Mouse (Mus musculus) monocyte, adult 2 months (primary cell): ENCODE measurements around the gene Traf2.
"Not testable (repeated sequence)": the region's sequence is repeated elsewhere in the genome, so short reads cannot be mapped to it uniquely, and the experiment has no call there.

Experiments used
- DNase-seq, 2 experiments: peaks; one replicate each; pipeline ENCODE4 v3.0.0; 2022; ENCODE audit warnings: low spot score in 2 of 2, low read depth in 1 of 2

Traf2 gene

DNA sequence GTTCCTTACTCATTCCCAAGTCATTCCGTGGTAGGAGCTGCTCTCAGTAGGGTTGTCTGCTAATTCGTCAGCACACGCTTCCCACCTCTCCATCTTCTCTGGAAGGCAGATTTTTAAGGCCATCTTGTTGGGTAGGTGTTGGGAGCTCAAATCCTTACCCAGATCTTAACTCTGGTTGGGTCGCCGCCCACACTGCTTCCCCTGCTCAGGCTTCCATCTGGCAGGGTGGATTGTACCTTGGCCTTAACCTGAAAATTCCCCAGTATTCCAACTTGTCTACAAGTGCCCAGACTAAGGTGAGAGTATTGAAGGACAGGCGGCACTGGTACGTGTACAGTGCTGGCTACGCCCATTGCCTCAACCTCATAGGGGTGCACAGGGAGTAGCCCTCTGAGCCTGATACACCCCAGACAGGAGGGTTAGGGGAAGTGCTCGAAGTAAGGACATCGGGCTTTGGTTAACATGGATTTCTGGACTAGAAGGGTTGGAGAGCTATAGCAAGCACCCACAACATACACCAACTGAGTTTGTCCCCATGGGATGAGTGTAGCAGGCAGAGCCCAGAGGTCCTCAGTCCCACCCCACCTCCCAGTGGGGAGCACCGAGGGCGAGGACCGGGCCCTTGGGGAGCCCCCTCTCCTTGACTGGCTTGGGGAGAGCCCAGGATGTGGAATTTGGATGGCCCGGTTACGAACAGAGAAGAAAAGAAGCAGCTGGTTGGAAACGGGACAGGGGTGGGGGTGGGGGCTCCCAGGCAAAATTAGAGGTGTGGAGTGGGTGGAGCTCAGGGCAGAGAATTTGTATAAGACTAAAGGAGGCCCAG, 29.5 kb upstream of the Traf2 start:
- no peak for DNase-seq

DNA sequence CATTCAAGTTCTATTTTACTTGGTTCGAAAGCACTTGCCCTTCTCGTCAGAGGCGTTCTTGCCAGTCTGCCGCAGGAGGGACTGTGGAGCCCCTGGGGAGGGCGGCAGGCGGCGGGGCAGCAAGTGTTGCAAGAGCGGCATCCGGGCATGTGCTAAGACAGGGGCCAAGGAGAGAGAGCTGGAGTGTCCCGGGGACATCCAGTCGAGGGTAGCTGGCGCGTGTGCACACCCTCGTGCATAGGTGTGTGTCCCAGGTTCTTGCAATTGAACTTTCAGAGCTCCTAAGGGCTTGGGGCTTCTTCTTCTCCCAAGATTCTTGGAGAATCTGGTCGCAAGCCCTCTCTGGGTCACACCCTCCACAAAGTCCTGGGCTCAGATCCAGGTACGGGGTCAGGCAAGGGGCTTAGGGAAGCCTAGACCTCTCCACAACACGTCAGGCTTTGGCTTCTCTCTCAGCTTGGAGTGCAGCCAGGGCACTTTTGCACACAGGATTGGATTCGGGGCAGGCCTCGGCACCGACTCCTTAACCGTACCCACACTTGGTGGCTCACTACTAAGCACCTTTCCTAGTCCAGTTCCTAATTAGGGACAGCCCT, 28.8 kb upstream of the Traf2 start:
- no peak for DNase-seq

DNA sequence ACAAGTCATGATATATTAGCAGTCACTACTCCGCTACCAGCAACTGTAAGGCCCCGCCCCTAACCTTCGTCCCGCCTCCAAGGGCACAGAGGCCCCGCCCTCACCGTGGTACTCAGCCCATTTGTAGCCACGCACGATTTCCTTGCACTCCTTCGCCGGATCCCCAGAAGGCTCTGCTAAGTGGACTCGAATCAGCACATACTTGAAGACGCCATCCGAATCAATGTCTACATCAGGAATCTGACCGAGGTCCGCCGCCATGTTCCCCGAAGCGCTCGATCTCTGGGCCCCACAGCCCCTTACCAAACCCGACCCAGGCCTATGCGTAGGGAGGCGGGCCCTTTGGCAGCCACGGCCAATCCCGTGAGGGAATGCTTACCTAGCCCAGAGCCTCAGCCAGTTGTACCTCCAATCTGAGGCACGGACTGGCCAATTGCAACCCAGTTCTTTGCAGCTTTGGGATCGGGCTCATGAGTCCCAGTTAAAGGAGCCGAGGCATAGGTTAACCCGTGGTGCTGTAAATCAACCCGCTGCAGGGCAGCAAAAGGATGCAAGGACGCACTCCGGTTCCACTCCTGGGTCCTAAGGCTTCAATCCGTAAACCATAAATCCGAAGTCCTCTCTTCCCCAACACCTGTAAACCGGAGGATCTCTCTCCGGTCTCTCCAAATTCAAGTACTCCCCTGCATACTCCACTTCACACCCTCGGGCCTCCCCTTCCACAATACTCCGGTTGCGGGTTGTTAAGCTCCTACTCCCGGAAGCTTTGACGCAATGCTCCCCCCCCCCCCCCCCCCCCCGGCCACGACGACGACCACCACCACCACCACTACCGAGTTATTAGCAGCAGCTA, 28.1 kb upstream of the Traf2 start, which contains the start of the genes Mamdc4 and Phpt1:
Gene Mamdc4, minus strand, starts transcription at position 267 of the 853 bp plus-strand sequence.
Gene Phpt1, minus strand, starts transcription at position 646 of the 853 bp plus-strand sequence.
- peak; percentile 84 to 95 for DNase-seq

DNA sequence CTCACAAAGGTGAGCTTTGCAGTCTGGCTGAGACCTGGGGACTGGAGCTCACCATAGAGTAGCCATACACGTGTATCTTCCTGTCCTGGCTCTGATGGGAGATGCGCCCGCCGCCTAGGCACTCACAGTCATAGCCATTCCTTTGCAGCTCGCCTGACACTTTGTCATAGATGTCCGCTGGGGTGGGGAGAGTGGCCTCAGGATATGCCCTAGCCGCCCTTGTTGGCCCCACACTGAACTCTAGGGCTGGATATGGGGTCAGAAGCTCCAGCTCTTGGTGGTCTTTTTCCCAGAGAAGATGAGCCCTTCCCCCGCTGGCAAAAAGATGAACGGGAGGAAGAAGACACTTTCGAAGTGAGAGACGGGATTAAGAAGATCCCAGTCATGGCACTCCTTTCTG, 27.4 kb upstream of the Traf2 start:
- DNase-seq = no peak

DNA sequence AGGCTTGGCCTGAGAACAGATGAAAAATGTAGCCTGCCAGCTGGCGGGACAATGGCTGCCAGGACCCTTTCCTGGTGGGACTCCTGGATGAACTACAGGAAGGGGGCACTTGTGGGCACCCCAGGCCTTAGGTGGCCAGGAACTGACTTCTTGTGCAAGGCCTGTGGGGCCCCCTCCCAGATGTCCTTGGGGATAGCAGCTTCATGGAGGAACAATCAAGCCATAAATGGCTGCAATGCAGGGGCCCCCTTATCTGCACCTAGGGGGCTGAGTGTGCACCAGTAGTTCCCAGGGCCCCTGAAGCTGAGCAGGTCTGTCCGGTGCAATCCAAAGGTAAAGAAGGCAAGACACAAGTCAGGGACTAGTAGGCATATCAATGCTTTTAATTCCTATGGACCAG, 26.3 kb upstream of the Traf2 start:
- DNase-seq = no peak

DNA sequence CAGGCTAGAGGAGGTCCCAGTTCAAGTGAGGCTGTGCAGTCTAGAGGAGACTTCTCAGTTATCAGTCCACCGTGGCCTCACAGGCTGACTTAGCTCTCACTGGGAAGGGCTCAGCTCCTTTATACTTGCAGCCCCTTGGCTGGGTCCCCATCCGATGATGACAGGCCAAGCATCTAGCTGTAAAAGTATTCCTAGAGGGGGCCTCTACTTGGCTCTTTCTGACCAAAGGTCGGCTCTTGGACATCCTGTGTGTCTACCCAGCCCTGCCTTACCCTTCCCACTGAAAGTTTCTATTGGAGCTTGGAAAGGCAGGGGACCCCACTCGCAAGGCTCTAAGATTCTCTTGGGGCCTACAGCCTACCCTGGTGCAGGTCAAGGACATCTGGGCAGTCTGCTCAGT, 24.5 kb upstream of the Traf2 start:
- DNase-seq = no peak

DNA sequence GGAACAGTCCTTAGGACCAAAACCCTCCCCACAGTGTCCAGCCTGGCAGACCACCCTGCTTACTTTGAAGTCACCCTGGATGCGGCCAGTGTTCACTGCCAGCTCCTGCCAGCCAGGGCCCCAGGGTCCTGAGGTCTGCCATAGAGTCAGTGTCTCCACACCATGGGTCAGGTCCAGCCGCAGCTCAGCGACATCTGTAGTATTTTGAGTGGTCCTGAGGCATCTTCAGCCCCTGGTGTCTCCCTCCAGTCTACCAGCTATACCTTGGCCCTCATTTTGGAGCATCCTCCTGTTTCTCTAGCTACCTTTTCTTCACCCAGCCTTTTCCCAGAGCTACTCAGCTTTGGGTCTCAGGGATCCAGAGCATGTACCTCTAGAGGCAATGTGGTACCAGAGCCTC, 22.6 kb upstream of the Traf2 start:
- no peak for DNase-seq

DNA sequence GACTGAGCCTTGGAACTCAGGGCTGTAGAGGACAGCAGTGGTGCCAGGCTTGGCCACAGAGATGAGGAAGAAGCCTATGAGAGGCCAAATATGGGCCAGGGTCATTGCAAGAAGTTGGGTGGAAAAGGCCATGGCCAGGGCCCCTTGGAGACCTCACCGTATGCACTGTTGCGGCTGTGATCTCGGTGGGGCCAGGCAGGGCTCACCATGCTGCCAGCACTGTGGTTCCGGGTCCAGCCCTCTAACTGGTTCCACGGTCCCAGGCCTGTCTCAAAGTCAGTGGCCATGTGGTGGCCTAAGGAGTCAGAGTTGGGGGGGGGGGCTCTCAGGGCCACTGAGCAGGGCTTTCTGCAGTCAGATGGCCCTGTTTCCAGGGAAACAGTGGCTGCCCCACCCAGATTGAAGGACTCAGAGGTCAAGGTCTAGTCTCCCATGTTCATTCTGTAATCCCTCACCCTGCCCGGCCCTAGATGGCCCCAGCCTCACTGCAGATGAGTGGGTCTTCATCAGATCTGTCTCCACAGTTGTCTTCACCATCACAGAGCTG, 21.8 kb upstream of the Traf2 start:
- no peak for DNase-seq

DNA sequence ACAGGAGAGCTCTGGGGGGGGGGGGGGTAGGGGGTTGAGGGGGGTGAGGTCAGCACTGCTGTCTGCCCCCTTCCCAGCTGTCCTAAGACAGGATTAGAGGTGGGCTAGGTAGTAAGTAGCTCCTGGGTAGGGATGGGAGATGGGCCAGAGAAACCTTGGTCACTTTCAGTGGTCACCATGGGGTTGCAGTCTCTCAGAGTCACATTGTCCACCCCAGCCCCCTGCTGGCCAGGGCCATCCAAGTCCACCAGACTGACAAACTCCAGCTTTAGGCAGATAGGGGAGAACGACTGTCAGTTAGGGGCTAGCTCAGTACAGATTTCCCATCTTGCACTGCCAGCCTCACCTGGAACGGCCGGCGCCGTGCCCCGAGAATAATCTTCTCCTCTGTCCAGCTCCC, 19.8 kb upstream of the Traf2 start:
- no peak for DNase-seq

DNA sequence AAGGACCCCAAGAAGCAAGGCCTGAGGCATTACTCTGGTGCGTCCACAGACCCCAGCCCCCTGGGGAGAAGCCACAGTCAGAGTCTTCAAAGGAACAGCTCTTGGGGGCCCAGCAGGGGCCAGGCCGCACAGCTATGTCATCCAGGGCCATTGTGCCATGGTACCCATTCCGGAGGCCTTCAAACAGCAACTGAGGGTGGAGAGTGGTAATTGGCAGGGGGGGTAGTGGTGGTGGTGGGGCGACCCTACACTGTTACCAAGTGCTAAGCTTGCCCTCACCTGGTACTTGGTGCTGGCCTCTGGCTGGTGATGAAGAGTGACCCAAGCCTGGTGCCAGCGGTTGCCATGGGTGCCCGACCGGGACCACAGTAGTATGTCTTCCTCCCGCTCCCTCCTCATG, 19.0 kb upstream of the Traf2 start:
- DNase-seq = no peak

DNA sequence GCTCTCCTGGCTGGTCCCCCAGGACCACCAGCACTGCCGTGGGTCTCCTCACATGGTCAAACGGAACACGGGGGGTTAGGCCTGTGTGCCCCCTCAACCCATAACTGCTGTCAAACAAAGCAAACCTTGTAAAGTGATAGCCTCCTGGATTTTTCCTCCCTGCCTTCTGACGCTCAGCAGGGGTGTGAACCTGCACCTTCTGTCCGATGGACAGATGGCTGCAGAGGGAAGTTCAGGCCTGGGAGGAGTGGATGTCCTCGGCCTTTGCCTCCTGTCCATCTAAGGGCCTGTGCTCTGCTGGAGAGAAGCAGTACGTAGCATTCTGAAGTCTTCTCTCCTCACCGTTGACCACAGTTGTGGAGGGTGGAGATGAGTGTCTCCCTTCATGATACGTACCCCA, 15.2 kb upstream of the Traf2 start:
- no peak for DNase-seq

DNA sequence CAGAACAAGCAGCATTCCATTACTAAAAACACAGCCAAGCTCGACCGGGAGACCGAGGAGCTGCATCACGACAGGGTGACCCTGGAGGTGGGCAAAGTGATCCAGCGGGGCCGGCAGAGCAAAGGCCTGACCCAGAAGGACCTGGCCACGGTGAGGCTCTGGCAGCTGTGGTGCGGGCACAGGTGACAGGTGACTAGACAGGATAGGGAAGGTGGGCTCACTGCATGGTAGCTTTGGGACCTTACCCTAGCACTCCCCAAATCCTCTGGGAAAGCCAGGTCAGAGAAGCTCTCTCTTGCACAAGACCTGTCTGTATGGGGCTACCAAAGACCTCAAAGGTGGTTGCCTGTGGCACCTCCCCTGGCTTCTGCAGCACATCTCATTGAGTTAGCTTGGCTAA, 13.8 kb upstream of the Traf2 start:
- no peak for DNase-seq

DNA sequence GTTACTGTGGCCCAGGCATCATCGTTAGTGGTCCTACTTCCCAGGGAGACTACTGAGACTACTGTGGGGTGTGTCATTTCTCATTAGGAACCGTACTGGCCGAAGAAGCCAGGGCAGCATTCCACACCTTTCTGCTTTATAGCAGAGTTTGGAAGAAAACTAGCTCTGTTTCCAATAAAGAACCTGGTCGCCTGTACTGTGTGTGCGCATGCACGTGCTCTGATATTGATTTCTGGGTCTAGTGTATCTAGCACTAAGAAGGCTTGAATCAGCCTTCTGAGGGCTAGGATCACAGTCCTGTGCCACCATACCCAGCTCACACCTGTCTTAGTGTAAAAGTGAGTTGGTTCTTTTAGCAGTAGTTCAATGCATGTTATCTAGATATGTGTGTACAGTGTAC, 12.0 kb upstream of the Traf2 start:
- no peak for DNase-seq

DNA sequence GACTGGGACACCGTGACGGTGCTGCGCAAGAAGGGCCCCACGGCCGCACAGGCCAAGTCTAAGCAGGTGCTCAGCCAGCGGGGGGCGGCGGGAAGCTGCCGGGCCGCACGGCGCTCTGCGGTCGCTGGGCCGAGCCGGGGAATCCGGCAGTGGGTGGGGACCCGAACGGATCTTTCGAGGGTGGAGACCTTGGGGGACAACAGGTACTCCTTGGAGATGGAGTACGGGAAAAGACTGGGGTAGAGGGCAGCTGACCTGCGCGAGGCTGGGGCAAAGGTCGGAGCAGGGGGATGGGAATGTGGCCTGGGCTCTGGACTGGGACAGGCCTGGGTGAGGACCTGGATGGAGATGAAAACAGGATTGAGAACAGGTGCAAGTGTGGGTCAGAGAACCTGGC, 11.2 kb upstream of the Traf2 start:
- no peak for DNase-seq

DNA sequence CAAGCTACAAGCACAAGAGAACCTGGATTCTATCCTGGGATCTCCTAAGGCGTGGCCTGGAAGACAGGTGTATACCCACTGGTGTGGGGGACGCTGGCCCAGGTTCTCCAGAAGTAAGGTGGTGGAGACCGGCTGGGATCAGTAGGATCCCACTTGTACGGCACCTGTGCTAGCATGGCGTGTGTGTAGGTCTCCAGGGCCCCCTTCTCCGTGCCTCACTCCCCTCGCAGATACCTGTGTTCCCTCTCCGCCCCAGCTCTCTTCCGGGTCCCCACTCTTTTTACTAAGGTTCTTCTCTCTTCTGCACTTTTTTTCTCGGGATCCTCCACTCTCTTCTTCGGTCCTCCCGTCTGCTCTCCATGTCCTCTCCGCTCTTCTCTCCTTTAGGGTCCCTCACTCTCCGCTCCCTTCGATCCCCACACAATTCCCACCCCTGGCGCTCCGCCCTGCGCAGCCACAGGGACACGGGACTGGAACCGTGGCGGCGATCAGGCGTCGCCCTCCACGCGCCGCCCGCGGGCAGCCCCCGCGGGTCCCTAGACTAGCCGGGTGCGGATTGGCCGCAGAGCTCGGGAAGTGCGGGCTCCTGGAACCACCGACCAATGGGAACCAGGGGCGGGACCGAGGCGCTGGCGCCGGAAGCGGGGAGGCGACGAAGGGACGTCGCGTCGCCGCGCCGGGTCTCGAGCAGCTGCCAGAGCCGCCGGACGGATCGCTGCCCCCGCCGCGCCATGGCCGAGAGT, 10.7 kb upstream of the Traf2 start, which contains the start of gene Edf1:
Gene Edf1, plus strand, starts transcription at position 627 of the 743 bp plus-strand sequence.
- peak; percentile 62 to 84 for DNase-seq

DNA sequence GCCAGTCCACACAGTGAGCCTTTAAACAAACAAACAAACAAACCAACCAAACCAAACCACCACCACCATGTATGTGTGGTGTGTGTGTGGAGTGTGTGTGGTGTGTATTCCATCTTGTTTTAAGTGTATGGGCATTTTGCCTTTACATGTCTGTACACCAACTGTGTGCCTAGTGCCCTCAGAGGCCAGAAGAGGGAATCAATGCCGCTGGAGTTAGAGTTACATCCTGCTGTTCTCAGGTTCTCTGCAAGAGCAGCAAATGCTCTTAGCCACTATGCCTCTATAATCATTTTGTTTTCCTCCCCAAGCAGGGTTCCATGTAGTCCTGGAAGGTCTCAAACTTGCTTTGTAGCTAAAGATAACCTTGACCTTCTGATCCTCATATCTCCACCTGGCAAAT, 9.6 kb upstream of the Traf2 start:
- no peak for DNase-seq

DNA sequence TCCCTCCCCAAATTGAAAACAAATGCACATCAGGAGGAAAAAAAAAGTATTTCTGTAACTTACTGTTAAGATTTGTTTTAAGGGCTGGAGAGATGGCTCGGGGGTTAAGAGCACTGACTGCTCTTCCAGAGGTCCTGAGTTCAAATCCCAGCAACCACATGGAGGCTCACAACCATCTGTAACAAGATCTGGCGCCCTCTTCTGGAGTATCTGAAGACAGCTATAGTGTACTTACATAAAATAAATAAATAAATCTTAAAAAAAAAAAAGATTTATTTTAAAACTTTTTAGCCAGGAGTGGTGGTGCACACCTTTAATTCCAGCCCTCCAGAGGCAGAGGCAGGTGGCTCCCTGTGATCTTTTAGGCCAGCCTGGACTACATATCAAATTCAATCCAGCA, 8.7 kb upstream of the Traf2 start:
- DNase-seq = not testable (repeated sequence)

DNA sequence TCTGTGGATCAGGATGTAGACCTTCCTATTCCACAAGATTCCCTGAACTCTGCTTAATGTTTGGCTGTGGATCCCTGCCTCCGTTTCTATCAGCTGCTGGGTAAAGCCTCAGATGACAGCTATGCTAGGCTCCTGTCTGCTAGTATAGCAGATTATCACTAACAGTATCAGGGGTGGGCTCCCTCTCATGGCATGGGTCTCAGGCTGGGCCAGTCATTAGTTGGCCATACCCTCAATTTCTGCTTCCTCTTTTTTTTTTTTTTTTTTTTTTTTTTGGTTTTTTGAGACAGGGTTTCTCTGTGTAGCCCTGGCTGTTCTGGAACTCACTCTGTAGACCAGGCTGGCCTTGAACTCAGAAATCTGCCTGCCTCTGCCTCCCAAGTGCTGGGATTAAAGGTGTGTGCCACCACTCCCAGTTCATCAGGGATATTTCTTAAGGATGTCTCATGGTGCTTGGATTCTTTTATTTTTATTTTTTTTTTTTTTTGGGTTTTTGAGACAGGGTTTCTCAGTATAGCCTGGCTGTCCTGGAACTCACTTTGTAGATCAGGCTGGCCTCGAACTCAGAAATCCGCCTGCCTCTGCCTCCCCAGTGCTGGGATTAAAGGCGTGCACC, 6.5 kb upstream of the Traf2 start:
- DNase-seq = not testable (repeated sequence)

DNA sequence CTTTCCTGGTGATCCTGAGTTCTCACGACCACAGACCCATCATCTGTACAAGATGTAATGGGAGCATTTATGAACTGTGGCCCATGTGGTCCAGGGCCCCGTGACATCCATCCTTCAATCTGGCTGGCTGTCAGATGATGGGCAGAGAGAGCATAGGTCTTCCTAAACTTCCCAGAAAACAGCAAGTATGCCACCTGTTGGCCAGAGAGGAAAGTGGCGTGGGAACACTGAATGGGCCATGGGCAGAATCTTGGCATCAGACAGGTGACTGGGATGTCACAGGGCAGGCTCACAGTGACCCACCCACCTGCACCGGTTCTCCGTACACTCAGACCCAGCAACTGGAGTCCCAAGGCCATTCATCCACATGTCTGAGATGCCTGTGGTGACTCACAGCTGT, 4.4 kb upstream of the Traf2 start:
- no peak for DNase-seq
